Mouse (Mus musculus) heart, adult 2 months (tissue): Measurements from ENCODE around the gene Trmt6.

Experiments used
- CTCF ChIP-seq: fragments of 200-600 bp; IDR thresholded peaks from 2 replicates; pipeline ENCODE4 v1.8.1; 2022; ENCODE audit warnings: antibody characterized with exemption, mild to moderate bottlenecking, moderate library complexity
- EP300 ChIP-seq: fragments of 200-500 bp; IDR thresholded peaks from 2 replicates; pipeline ENCODE4 v1.6.1; 2011; ENCODE audit warnings: low read depth, low read length, control low read depth; ENCODE audit not compliant: insufficient read depth
- POLR2A ChIP-seq: fragments of 200-500 bp; IDR thresholded peaks from 2 replicates; pipeline ENCODE4 v1.6.1; 2011; ENCODE audit warnings: mild to moderate bottlenecking, low read depth, low read length, control low read depth; ENCODE audit not compliant: insufficient read depth

DNA sequence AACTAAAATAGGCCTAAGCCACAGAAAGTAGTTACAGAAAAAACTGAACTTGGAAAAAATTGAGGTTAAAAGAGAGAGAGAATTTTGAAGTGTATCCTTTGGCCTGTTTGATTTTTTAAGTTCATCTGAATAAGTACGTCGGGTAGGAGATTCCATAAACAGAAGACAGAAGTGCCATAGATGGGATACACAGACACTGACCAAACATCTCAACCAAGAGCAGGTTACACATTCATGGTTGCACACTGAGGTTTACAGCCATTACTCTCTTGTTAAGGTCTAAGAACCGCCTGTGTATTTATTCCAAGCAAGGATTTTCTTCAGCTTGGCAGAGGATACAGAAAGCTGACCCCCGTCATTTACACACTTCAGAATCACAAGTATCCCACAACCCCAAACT is 34.9 kb downstream of the Trmt6 start, which contains the start of gene Chgb:
- TF ChIP-seq CTCF (no peak), EP300 (no peak), POLR2A (no peak)
